Mouse (Mus musculus) kidney, embryonic 14.5 days (tissue): ENCODE measurements around the gene Fam110a. TPM values are rescaled to one million over a fixed set of nuclear protein-coding genes. Genes with fewer than 3 reads are reported as not detected.

Source experiments
- ATAC-seq: fragments of 200-750 bp; cut with Nextera tagmentation; 2 replicates; pipeline ENCODE4 v1.8.0; 2017; ENCODE audit warnings: moderate number of reproducible peaks, mild to moderate bottlenecking, moderate TSS enrichment, moderate library complexity; ENCODE audit not compliant: low FRiP score, low TSS enrichment
- H3K27ac ChIP-seq: fragments of 300-500 bp; sonication (generic); 2 replicates; pipeline ENCODE4 v1.5.1; 2014; ENCODE audit warnings: low read depth, mild to moderate bottlenecking, low read length, moderate library complexity, mixed read lengths
- H3K27me3 ChIP-seq: fragments of 300-500 bp; sonication (generic); 2 replicates; pipeline ENCODE4 v1.6.1; 2014; ENCODE audit warnings: mild to moderate bottlenecking, low read length; ENCODE audit not compliant: control insufficient read depth, insufficient read depth
- H3K36me3 ChIP-seq: fragments of 300-500 bp; sonication (generic); 2 replicates; pipeline ENCODE4 v1.6.1; 2014; ENCODE audit warnings: low read length, mixed read lengths; ENCODE audit not compliant: control insufficient read depth, insufficient read depth
- H3K4me1 ChIP-seq: fragments of 300-500 bp; sonication (generic); 2 replicates; pipeline ENCODE4 v1.6.1; 2014; ENCODE audit warnings: low read length, mixed read lengths; ENCODE audit not compliant: control insufficient read depth, insufficient read depth
- H3K4me2 ChIP-seq: fragments of 300-500 bp; sonication (generic); replicated peaks from 2 replicates; pipeline ENCODE4 v1.6.1; 2014; ENCODE audit warnings: low read depth, mild to moderate bottlenecking, low read length
- H3K4me3 ChIP-seq: fragments of 300-500 bp; sonication (generic); 2 replicates; pipeline ENCODE4 v1.5.1; 2014; ENCODE audit warnings: mild to moderate bottlenecking, low read length
- H3K9ac ChIP-seq: fragments of 300-500 bp; sonication (generic); 2 replicates; pipeline ENCODE4 v1.6.1; 2014; ENCODE audit warnings: low read depth, mild to moderate bottlenecking, low read length, moderate library complexity
- H3K9me3 ChIP-seq: fragments of 300-500 bp; sonication (generic); 2 replicates; pipeline ENCODE4 v1.6.1; 2016; ENCODE audit warnings: low read length; ENCODE audit not compliant: control insufficient read depth
- WGBS: fragments of 180-500 bp; shearing (Covaris S2); extraction: QIAGEN DNeasy Blood & Tissue Kit; methylation state at CpG from one replicate; pipeline ENCODE4 v1.1.7; 2014; 5-methylcytosine and 5-hydroxymethylcytosine counted together
- polyA plus RNA-seq: library from polyadenylated mRNA; unstranded; fragments of >200 nt; fragmentation: Nextera tagmentation; extraction: Ambion mirVana; gene quantifications from 2 replicates; pipeline ENCODE4 v1.2.1, GENCODE M21; 2014

Gene Fam110a
- polyA plus RNA-seq, 1 experiment from 2014 or later, result 29.9 TPM

GRCm38 (mm10) chr2:151938780-151939200 lies 41.2 kb downstream of the Fam110a start:
- peak; percentile 25; the same call in 1 of the 2 replicates for ATAC-seq
- Histone ChIP-seq H3K27ac (no peak overlapping the region), H3K27me3 (no peaks in the 10 kb centered on the region), H3K4me2 (no peak overlapping the region), H3K36me3 (no peaks in the 10 kb centered on the region), H3K9me3 (no peaks in the 10 kb centered on the region), H3K4me3 (no peak overlapping the region), H3K9ac (no peak overlapping the region), H3K4me1 (no peaks in the 10 kb centered on the region)
- 53% methylated on average over 11 of the region's 11 CpGs for WGBS

DNA sequence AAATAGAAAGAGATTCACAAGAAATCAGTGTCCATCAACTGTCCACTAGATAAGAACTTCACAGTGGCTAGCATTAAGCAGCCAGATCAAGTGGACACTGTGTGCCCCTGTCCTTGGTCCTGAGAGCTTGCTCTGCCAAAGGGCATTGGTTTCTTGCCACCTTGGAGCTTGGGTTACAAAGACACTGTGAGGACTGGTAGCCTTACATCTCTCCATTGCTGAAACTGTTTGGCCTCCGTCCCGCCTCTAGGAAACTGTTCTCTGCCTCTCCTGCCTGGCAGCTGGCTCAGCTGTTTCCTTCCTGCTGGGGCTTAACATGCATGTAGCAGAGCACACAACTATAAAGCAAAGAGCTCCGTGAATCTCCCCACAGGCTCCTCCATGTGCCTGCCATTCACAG lies 42.1 kb downstream of the Fam110a start:
- Histone ChIP-seq H3K4me1 (no peaks in the 10 kb centered on the region), H3K9ac (no peak overlapping the region), H3K4me3 (no peak overlapping the region), H3K36me3 (no peaks in the 10 kb centered on the region), H3K9me3 (no peaks in the 10 kb centered on the region), H3K4me2 (no peak overlapping the region), H3K27ac (no peak overlapping the region), H3K27me3 (no peaks in the 10 kb centered on the region)
- 67% methylated on average over 3 of the region's 3 CpGs for WGBS
- no peak for ATAC-seq

DNA sequence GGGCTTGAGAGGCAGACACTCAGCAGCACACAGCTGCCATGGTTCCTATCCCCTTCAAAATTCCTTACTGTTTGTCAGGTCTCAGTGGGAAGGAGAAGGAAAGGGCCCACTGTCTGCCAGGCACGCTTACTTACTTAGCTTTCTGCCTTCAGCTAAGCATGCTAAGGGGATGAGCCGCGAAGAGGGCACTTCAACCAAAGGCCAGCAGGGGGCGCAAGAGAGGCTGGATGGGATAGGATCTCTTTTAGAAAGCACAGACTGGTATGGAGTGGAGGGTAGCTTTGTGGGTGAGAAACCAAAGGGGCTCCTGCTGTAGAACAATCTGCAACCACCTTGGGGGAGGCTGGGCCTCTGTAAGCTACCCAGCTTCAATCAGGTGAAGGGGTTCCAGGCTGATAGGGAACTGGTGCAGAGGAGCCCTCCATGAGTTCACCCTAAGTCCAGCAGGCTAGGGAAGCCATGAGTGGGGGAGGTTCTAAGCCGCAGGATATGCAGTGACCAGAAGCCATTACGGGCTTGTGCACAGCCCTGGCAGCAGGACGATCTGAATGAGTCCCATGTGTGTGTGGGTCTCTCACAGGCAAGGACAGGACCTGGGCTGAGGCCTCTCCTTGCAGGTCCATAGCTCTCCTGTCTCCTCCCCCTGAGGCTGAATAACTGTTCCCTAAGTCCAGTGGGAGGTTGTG lies 49.5 kb downstream of the Fam110a start:
- ATAC-seq, result peak; percentile 75
- Histone ChIP-seq H3K27ac (no peak overlapping the region), H3K9ac (no peak overlapping the region), H3K4me3 (no peak overlapping the region), H3K4me2 (no peak overlapping the region), H3K36me3 (no peaks in the 10 kb centered on the region), H3K9me3 (no peaks in the 10 kb centered on the region), H3K27me3 (no peaks in the 10 kb centered on the region), H3K4me1 (no peaks in the 10 kb centered on the region)
- WGBS, result 31% methylated on average over 7 of the region's 7 CpGs

DNA sequence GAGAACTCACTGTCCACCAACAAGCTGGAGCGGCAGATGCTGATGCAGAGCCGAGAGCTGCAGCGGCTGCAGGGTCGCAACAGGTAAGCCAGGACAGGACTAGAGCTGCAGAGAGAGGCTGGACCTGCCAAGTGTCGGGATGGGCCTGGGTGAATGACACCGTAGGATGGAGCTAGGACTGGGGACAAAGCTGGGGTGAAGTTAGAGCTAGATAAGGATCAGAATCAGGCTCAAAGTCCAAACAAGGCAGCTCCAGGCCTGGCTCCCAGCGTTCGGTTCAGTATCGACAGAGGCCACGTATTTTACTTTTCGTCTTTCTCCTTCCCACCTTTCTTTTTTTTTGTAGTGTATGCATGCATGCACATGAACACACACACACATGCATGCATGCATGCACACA lies 52.9 kb downstream of the Fam110a start:
- no peaks in the 10 kb centered on the region for H3K36me3 ChIP-seq
- H3K4me1 ChIP-seq, result no peaks in the 10 kb centered on the region
- H3K9me3 ChIP-seq, result no peaks in the 10 kb centered on the region
- no peaks in the 10 kb centered on the region for H3K27me3 ChIP-seq
- H3K4me2 ChIP-seq, result no peak overlapping the region
- no peak overlapping the region for H3K9ac ChIP-seq
- no peak overlapping the region for H3K4me3 ChIP-seq
- no peak overlapping the region for H3K27ac ChIP-seq
- 88% methylated on average over 11 of the region's 11 CpGs for WGBS
- ATAC-seq, result no peak

GRCm38 (mm10) chr2:151925715-151926114 lies 54.3 kb downstream of the Fam110a start:
- Histone ChIP-seq H3K9ac (no peak overlapping the region), H3K4me1 (no peaks in the 10 kb centered on the region; the same call in 1 of the 2 replicates), H3K9me3 (no peaks in the 10 kb centered on the region), H3K4me3 (no peak overlapping the region), H3K27me3 (no peaks in the 10 kb centered on the region), H3K4me2 (no peak overlapping the region), H3K36me3 (no peaks in the 10 kb centered on the region), H3K27ac (no peak overlapping the region)
- ATAC-seq, result no peak
- 46% methylated on average over 4 of the region's 4 CpGs for WGBS

- 83% methylated on average over 7 of the region's 7 CpGs for WGBS
- no peak overlapping the region for H3K4me2 ChIP-seq
- no peaks in the 10 kb centered on the region for H3K27me3 ChIP-seq
- H3K9me3 ChIP-seq, result no peaks in the 10 kb centered on the region
- H3K27ac ChIP-seq, result no peak overlapping the region
- ATAC-seq, result no peak
- H3K36me3 ChIP-seq, result no peaks in the 10 kb centered on the region
- H3K4me3 ChIP-seq, result no peak overlapping the region
- H3K9ac ChIP-seq, result no peak overlapping the region
- peaks cover 1% of the 10 kb centered on the region; the same call in 1 of the 2 replicates for H3K4me1 ChIP-seq
Observed at GRCm38 (mm10) chr2:151924276-151924675, 55.7 kb downstream of the Fam110a start.

DNA sequence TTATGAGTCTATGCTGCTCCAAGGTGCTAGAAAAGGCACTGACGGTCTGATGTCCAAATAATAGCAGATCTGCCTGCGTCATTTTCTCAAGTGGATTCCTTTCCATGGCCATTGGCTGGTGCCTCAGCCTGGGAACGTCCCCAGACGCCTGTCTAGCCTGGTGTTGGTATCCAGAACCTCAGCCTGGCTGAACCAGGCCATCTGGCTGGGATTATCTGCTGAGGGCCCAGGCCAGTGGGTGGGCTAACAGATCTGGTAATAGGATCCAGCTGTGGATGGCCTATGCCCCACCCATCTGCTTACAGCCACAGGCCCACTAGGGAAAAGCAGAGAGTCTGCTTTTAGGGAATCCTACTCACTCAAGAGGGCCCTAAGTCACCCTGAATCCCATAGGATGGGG lies 58.4 kb downstream of the Fam110a start:
- H3K36me3 ChIP-seq, result no peaks in the 10 kb centered on the region
- H3K27ac ChIP-seq, result no peak overlapping the region
- no peak overlapping the region for H3K4me2 ChIP-seq
- ATAC-seq, result no peak
- H3K9me3 ChIP-seq, result no peaks in the 10 kb centered on the region
- H3K27me3 ChIP-seq, result no peaks in the 10 kb centered on the region
- peaks cover 13% of the 10 kb centered on the region for H3K4me1 ChIP-seq
- H3K9ac ChIP-seq, result no peak overlapping the region
- no peak overlapping the region for H3K4me3 ChIP-seq
- 56% methylated on average over 4 of the region's 4 CpGs for WGBS

DNA sequence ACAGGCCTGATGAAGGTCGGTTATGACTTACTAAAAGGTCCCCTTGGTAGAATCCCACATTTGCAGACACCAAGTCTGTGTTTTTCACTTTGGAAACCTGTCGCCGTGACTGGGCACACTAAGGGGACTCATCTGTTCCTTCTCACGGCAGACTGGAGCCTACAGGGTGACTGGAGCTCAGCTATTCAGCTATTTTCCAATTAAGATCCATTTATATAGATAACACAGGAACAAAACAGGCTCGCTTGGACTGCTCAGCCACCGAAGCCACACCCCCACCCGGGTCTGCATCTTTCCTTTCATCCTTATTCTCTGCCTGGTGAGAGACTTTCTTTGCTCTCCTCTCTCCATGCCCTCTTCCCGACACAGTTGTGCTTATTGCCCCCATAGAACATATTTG lies 59.0 kb downstream of the Fam110a start:
- peaks cover 18% of the 10 kb centered on the region for H3K4me1 ChIP-seq
- ATAC-seq, result no peak
- WGBS, result 68% methylated on average over 8 of the region's 8 CpGs
- H3K4me2 ChIP-seq, result no peak overlapping the region
- no peaks in the 10 kb centered on the region for H3K36me3 ChIP-seq
- no peaks in the 10 kb centered on the region for H3K9me3 ChIP-seq
- H3K4me3 ChIP-seq, result no peak overlapping the region
- no peaks in the 10 kb centered on the region for H3K27me3 ChIP-seq
- no peak overlapping the region for H3K9ac ChIP-seq
- H3K27ac ChIP-seq, result no peak overlapping the region
